Mouse (Mus musculus) ovary, postnatal 14 days (tissue): ENCODE results near the gene Nktr.

Experiments
- DNase-seq: peaks from one replicate; pipeline ENCODE4 v3.0.0; 2022; ENCODE audit warnings: low spot score

The Nktr gene

GRCm38 (mm10) chr9:121707801-121708200 is 11.2 kb upstream of the Nktr start:
- no peak for DNase-seq

DNA sequence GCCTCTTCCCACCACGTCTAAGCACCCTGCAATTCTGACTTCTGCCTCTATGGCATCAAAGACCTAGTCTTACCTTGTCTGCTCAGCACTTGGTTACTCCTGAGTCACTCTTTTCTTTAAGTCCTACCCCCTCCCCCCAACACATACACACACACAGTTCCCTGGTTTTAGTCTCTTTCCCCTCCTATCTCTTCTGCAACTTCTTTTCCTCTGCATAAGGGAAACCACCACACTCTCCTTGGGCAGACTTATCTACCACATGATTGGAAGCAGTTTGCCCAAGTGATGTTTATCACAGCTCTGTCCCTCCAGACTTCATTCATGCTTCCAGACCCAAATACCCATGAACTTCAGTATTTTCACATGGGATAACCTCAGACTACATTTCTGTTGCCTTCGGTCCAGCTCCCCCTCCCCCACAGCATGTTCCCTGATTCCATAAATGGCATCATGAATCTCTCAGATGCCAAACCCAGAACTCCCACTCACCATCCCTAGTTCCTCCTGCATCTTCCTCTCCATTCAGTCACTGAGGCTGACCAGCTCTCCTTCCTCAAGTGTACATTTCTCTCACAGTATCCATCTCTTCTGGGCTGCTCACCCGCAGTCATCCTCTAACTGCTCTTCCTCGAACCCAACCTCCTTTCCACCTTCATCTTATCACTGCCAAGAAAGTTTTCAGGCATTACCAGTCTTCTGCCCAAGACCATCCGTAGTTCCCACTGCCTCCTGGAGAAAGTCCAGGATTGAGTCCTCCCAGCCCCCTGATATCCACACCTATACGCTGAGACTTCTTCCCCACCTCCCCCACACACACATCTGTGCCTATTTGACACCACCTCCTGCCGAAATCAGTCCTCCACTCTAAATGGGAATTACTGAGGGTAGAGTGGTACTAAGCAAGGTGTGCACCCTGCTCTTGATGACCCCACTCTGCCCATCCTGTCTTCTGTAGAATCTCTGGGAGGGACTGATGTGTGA is 10.2 kb upstream of the Nktr start:
- no peak for DNase-seq

GRCm38 (mm10) chr9:121709898-121710583 is 8.9 kb upstream of the Nktr start, which contains the start of gene Ss18l2:
TSS of gene Ss18l2 (plus strand) at chr9:121710329.
- DNase-seq, result peak; percentile 95

DNA sequence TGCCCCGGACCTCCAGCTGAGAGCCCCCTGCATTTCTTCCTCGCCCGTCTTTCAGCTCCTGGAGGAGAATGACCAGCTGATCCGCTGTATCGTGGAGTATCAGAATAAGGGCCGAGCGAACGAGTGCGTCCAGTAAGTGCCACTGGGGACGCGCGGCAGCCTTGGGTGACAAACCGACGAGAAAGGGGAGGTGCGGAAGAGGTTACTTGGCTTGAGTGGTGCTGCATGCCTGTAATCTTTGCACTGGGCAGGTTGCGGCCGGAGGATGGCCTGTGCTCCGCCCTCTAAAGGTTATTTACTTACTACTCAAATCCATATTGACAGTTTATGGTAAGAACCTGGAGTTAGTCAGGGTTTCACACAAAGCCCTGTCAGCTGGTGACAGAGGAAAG is 8.4 kb upstream of the Nktr start:
- DNase-seq, result no peak

- no peak for DNase-seq
These were observed 1.9 kb upstream of the Nktr start for GRCm38 (mm10) chr9:121717048-121717447.

- peak; percentile 21 for DNase-seq
These were observed 781 bp upstream of the Nktr start for GRCm38 (mm10) chr9:121718070-121718705.

DNA sequence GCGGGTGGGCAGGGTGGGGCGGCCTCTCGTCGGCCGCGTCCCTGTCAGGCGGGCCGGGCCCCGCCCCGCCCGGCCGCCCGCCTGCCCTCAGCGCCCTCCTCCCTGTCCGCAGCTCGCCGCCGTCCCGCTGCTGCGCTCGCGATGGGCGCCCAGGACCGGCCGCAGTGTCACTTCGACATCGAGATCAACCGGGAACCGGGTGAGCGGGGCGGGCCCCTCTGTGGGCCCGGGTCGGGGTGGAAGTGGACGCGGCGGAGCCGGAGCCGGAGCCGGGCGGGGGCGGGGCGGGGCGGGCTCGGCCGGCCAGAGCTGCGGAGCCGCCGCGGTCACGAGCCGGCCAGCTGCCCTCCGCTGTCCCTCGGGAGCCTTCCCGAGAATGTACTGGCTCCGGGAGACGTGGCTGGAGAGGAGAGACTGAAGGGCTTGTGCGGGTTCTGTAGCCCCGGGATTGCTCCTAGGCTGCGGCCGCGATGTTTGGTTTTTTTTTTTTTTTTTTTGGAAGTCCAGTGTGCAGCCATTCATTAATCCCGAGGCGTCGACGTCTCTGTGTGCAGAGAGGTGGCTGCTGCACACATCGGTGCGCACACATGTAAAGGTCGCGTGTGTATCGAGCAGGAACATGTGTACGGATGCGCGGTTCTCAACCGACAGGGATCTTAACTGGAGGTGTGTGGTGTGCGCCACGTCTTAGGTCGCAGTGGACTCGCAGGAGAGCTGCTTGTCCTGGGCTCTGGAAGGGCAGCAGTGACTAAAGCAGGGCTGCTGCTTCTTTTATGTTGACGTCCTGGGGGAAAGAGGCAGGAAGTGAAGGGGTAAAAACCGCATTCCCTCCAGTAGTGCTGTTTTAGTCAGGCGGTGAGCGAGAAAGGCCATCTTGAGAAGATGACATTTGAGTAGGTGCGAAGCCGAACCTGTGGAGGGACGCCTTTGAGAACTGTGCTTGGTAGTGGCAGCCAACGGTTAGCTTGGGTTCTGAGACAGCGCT is 670 bp downstream of the Nktr start:
- DNase-seq, result peak; percentile 51

DNA sequence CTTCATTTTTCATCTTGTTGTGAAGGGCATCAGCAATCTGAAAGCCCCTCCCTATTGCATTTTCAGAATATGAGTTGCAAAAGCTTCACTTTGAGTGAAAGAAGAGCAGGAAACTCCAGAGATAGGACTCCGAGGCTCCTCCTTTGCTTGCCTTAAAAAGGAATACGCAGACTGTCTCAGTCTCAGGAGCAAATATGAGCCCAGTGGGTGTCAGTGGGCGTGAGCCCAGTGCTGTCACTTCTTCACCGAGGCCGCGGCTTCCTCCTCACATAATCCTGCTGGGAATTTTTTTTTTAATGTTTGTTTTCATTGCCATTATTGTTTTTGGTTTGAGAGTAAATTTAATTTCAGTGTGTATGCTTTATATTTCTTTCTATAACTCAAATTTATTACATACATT is 21.5 kb downstream of the Nktr start:
- no peak for DNase-seq

- DNase-seq, result no peak
These were observed 22.2 kb downstream of the Nktr start for GRCm38 (mm10) chr9:121741168-121741567.

- DNase-seq, result no peak
These were observed 25.1 kb downstream of the Nktr start for GRCm38 (mm10) chr9:121744051-121744450.

- no peak for DNase-seq
These were observed 33.8 kb downstream of the Nktr start for GRCm38 (mm10) chr9:121752774-121753173.

DNA sequence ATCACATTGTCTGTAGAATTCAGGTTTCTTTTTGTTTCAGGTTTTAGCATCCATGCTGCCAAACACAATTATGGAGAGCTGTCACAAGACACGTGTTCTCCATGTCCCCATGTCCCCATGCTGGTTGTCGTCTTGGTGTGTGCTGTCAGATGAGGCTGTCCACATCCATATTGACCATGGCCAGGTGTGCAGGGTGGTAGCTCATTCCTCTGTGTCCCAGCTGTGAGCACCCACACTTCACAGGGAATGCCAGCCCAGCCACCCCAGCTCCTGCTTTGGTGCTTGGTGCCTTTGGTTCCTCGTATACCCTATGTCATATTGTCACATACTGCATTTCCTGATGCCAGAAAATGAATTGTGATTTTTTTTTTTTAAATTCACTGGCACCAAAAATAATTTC is 35.7 kb downstream of the Nktr start:
- no peak for DNase-seq

DNA sequence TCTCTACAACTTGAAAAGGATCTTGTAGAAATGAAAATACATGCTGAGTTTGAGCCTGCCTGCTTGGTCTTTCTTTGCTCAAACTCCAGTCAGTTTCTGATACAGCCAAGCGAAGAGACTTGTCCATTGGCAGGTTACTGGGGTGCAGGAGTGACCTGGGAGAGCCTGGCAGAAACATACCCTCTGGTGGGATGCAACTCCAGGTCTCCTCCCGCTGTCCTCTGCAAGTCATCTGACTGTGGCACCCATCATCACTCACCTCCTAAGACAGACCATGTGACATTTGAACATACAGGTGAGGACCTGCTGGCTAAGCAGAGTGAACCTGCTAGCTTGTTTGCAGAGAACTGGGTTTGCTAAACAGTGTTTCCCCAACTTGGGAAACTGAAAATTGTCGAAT is 37.8 kb downstream of the Nktr start:
- DNase-seq, result no peak

DNA sequence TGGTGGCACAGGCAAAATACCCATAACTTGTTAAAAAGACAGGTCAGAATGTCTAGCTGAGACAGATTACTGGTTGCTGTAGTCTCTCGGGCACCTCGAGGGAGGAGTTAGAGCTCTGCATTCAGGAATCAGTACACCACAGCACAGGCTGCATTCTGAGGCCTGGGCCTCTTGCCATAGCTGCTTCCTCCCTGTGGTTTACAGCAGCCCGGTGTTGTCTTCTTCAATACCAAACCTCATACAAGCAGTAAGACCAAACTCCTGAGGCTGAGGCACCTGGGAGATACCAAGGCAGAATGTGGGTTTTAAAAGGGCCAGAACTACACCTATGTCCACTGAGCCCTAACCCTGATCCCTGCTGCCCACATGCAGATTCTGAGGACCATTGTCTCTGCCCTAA is 38.5 kb downstream of the Nktr start:
- DNase-seq, result no peak

GRCm38 (mm10) chr9:121757835-121758814 is 39.2 kb downstream of the Nktr start:
- DNase-seq, result no peak

DNA sequence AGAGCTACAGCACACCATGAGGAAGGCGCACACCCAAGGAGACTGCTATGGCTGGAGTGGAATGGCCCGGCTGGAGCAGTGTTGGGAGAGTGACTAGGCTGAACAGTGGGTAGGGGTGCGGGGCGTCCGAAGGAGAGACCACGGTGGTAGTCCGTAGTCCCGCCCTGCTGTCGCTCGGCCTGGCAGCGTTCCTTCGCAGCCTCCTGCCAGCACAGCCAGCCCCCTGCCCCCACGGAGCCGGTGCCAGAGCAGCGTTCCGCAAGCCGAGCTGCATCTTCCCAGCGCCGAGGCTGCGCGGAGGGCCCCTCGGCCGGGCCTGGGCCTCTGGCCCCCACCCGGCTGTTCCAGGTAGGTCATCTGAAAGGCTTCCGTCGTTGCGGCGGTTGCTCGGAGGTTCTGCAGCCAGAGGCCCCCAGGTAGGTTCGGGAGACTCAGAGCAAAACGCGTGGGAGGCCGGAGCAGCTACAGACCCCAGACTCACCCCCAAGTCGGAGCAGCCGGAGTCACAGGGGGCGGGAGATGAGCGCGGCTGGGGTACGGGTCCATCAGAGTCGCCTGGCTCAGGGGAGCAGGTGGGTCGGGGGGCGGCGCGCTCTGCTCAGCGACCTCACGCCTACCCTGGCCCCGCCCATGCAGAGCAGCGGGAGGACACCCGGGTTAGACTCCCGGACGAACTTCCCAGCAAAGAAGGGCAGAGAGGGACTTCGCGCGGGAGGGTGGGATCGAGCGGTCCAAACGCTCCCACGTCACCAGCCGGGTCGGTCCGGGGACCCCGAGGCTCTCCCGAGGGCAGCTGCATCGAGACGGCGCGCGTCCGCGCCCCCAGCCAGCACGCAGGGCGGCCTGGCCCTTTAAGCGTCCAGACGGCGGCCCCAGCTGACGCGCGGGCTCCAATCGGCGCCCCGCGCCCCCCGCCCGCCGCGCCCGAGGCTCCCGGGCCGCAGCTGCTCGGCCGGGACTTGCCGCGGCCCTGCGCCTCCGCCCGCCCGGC is 40.4 kb downstream of the Nktr start, which contains the start of gene Zfp651:
Zfp651 (plus strand) TSS at position 240 of the 991 bp plus-strand sequence.
- peak; percentile 57 for DNase-seq

DNA sequence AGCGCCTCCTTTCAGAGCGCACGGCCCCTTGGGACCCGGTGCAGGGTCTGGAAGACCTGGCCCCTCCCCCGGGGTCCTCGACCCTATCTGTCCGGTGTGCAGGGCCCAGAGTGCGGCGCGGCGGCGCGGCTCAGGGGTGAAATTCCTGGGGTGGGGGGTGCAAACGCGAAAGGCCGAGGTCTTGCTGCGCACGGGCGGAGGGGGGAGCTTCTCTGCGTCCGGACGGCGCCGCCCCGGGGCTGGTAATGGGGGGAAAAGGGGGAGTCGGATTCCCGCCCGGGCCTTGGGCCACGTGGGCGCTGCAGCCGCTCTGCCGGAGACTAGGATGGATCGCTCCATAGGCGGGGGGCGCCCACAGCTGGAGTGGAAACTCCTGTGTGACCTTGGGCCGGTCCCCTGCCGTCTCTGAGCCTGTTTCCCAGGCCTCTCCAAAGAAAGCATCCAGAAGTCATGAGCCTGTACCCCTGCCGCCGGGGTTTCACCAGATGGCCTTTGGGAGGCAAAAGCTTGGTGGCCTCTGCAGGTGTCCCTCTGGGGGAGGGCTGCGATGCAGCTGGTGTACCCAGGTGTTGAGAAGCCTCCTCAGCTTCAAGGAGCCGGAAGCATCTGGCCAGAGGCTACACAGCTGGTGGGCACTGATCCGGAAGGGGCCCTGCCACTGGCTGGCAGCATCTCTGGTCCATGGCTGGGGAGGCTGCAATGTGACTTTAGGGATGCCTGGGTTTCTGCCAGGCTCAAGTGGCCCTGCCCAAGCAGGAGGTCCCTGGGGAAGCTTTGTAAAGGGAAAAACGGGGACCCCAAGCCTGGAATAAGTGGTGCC is 41.5 kb downstream of the Nktr start:
- DNase-seq, result peak; percentile 71

- no peak for DNase-seq
These were observed 42.2 kb downstream of the Nktr start for GRCm38 (mm10) chr9:121761091-121761665.
